Mouse (Mus musculus): ENCODE results near the gene Cdc37l1. TPM values are rescaled to one million over a fixed set of nuclear protein-coding genes. Genes with fewer than 3 reads are reported as not detected.

Cdc37l1 gene
- polyA plus RNA-seq, 1 experiment from 2014 or later = 45.5 TPM

- H3K4me1 ChIP-seq (ENCODE audit: control insufficient read depth, insufficient read depth, low read length) = peaks cover 14% of the 10 kb centered on the region
- H3K9me3 ChIP-seq (ENCODE audit: control insufficient read depth, low read length) = no peaks in the 10 kb centered on the region
- H3K27me3 ChIP-seq (ENCODE audit: control insufficient read depth, insufficient read depth, low read length) = peaks cover 3% of the 10 kb centered on the region; the same call in 1 of the 2 replicates
- 3% methylated on average over 11 of the region's 11 CpGs for WGBS
- no peak within 1 kb of the TSS for H3K4me3 ChIP-seq (ENCODE audit: low read depth, low read length)
- H3K27ac ChIP-seq (ENCODE audit: low read depth, low read length) = no peak within 1 kb of the TSS
- no peak within 1 kb of the TSS for H3K4me2 ChIP-seq
- no peaks in the 10 kb centered on the region for H3K36me3 ChIP-seq (ENCODE audit: control insufficient read depth, insufficient read depth, low read length)
- ATAC-seq (ENCODE audit: low FRiP score) (peak; percentile 62; the same call in 1 of the 2 replicates), DNase-seq (ENCODE audit: low spot score, missing footprints) (peak; percentile 89)
- H3K9ac ChIP-seq (ENCODE audit: low read length) = no peak within 1 kb of the TSS
These were observed 22.5 kb upstream of the Cdc37l1 start, which contains the start of gene 4430402I18Rik for GRCm38 (mm10) chr19:28967652-28968051. Gene 4430402I18Rik, minus strand, starts transcription at chr19:28967800.

DNA sequence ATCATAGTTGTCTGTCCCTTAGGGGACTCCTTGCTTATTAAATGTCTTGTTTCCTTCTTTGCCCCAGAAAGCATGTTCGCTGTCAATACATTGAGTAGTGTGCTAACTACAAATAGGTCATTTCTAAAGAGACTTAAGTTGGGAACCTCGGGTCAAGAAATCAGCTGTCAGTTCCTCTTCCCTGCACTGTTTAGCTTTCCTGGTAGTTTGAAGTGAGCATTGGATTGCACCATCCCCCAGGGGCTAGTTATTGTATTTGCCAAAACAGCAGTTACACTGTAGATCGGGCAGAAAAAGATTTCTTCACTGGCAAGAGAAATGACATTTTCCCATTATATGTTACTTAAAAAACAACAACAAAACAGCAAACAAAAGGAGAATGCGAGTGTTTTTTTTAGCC is 22.0 kb upstream of the Cdc37l1 start:
- ATAC-seq (ENCODE audit: low FRiP score) = no peak
- H3K9ac ChIP-seq (ENCODE audit: low read length) = no peak overlapping the region
- H3K4me3 ChIP-seq (ENCODE audit: low read depth, low read length) = no peak overlapping the region
- no peak overlapping the region for H3K4me2 ChIP-seq
- H3K27ac ChIP-seq (ENCODE audit: low read depth, low read length) = no peak overlapping the region
- no peaks in the 10 kb centered on the region for H3K36me3 ChIP-seq (ENCODE audit: control insufficient read depth, insufficient read depth, low read length)
- no peaks in the 10 kb centered on the region for H3K9me3 ChIP-seq (ENCODE audit: control insufficient read depth, low read length)
- no peak for DNase-seq (ENCODE audit: low spot score, missing footprints)
- H3K4me1 ChIP-seq (ENCODE audit: control insufficient read depth, insufficient read depth, low read length) = peaks cover 14% of the 10 kb centered on the region
- H3K27me3 ChIP-seq (ENCODE audit: control insufficient read depth, insufficient read depth, low read length) = peaks cover 3% of the 10 kb centered on the region; the same call in 1 of the 2 replicates
- WGBS = 70% methylated on average over 4 of the region's 4 CpGs

DNA sequence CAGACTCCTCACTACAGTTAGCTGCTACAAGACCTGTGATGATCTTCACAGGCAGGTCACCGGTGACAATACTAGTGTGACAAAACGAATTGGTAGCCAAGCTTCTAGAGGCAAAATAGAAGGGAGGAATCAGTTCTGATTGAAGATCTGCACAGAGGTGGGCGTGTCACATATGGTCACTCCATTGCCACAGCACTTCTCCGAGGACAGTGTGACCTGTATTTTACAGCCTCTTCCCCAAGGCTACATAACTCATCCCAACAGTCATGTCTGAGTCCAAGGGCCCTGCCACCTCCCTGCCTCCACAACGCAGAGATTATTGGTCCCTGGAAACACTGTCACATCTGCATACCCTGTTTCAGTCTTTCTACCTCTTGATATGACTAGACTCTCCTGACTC is 20.9 kb upstream of the Cdc37l1 start:
- ATAC-seq (ENCODE audit: low FRiP score) = no peak
- DNase-seq (ENCODE audit: low spot score, missing footprints) = no peak
- no peak overlapping the region for H3K27ac ChIP-seq (ENCODE audit: low read depth, low read length)
- peaks cover 7% of the 10 kb centered on the region for H3K27me3 ChIP-seq (ENCODE audit: control insufficient read depth, insufficient read depth, low read length)
- H3K4me1 ChIP-seq (ENCODE audit: control insufficient read depth, insufficient read depth, low read length) = peaks cover 14% of the 10 kb centered on the region
- no peak overlapping the region for H3K4me2 ChIP-seq
- H3K36me3 ChIP-seq (ENCODE audit: control insufficient read depth, insufficient read depth, low read length) = no peaks in the 10 kb centered on the region
- no peak overlapping the region for H3K4me3 ChIP-seq (ENCODE audit: low read depth, low read length)
- WGBS = 89% methylated on average over 5 of the region's 5 CpGs
- no peak overlapping the region for H3K9ac ChIP-seq (ENCODE audit: low read length)
- no peaks in the 10 kb centered on the region for H3K9me3 ChIP-seq (ENCODE audit: control insufficient read depth, low read length)

DNA sequence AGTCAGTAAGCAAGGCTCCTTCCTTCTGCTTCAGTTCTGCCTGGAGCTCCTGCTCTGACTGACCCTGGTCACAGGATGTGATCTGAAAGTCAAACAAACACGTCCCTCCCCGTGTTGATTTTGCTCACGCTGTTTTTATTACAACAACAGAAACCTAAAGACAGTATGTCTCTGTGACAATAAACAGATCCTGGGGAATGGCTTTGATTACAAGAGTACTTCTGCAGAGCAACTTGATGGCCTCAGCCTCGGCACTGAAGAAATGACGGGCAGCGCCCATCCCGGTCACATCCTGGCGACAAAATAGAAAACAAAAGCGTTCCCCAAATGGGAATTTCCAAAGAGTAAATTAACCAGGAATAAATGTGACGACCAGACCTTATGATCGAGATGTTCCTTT is 19.9 kb upstream of the Cdc37l1 start:
- DNase-seq (ENCODE audit: low spot score, missing footprints) = no peak
- WGBS = 76% methylated on average over 11 of the region's 11 CpGs
- peaks cover 11% of the 10 kb centered on the region for H3K4me1 ChIP-seq (ENCODE audit: control insufficient read depth, insufficient read depth, low read length)
- no peak overlapping the region for H3K4me3 ChIP-seq (ENCODE audit: low read depth, low read length)
- H3K4me2 ChIP-seq = no peak overlapping the region
- no peak for ATAC-seq (ENCODE audit: low FRiP score)
- H3K36me3 ChIP-seq (ENCODE audit: control insufficient read depth, insufficient read depth, low read length) = no peaks in the 10 kb centered on the region
- no peak overlapping the region for H3K9ac ChIP-seq (ENCODE audit: low read length)
- no peaks in the 10 kb centered on the region for H3K9me3 ChIP-seq (ENCODE audit: control insufficient read depth, low read length)
- no peak overlapping the region for H3K27ac ChIP-seq (ENCODE audit: low read depth, low read length)
- peaks cover 10% of the 10 kb centered on the region for H3K27me3 ChIP-seq (ENCODE audit: control insufficient read depth, insufficient read depth, low read length)

- H3K4me2 ChIP-seq = peak overlapping the region; percentile 56
- peak overlapping the region; percentile 28 for H3K4me3 ChIP-seq (ENCODE audit: low read depth, low read length)
- DNase-seq (ENCODE audit: low spot score, missing footprints) (peak; percentile 94), ATAC-seq (ENCODE audit: low FRiP score) (peak; percentile 81)
- H3K4me1 ChIP-seq (ENCODE audit: control insufficient read depth, insufficient read depth, low read length) = 0 out of 2 replicates have a peak, but pooled peaks cover 3% of the 10 kb centered on the region
- H3K27me3 ChIP-seq (ENCODE audit: control insufficient read depth, insufficient read depth, low read length) = peaks cover 7% of the 10 kb centered on the region
- H3K36me3 ChIP-seq (ENCODE audit: control insufficient read depth, insufficient read depth, low read length) = no peaks in the 10 kb centered on the region
- H3K9me3 ChIP-seq (ENCODE audit: control insufficient read depth, low read length) = no peaks in the 10 kb centered on the region
- H3K27ac ChIP-seq (ENCODE audit: low read depth, low read length) = no peak overlapping the region
- H3K9ac ChIP-seq (ENCODE audit: low read length) = peak overlapping the region; percentile 40; the same call in 1 of the 2 replicates
- WGBS = 17% methylated on average over 35 of the region's 35 CpGs
These were observed 15.1 kb upstream of the Cdc37l1 start for GRCm38 (mm10) chr19:28974862-28975611.

GRCm38 (mm10) chr19:28982617-28983016 is 7.5 kb upstream of the Cdc37l1 start:
- H3K4me2 ChIP-seq = no peak overlapping the region
- 85% methylated on average over 7 of the region's 7 CpGs for WGBS
- H3K36me3 ChIP-seq (ENCODE audit: control insufficient read depth, insufficient read depth, low read length) = no peaks in the 10 kb centered on the region
- H3K27ac ChIP-seq (ENCODE audit: low read depth, low read length) = no peak overlapping the region
- H3K4me1 ChIP-seq (ENCODE audit: control insufficient read depth, insufficient read depth, low read length) = no peaks in the 10 kb centered on the region
- no peak overlapping the region for H3K4me3 ChIP-seq (ENCODE audit: low read depth, low read length)
- no peak for ATAC-seq (ENCODE audit: low FRiP score)
- DNase-seq (ENCODE audit: low spot score, missing footprints) = no peak
- no peak overlapping the region for H3K9ac ChIP-seq (ENCODE audit: low read length)
- H3K27me3 ChIP-seq (ENCODE audit: control insufficient read depth, insufficient read depth, low read length) = no peaks in the 10 kb centered on the region
- no peaks in the 10 kb centered on the region for H3K9me3 ChIP-seq (ENCODE audit: control insufficient read depth, low read length)

- H3K4me2 ChIP-seq = peak overlapping the region; percentile 71
- peak overlapping the region; percentile 89 for H3K4me3 ChIP-seq (ENCODE audit: low read depth, low read length)
- H3K4me1 ChIP-seq (ENCODE audit: control insufficient read depth, insufficient read depth, low read length) = peaks cover 7% of the 10 kb centered on the region
- H3K36me3 ChIP-seq (ENCODE audit: control insufficient read depth, insufficient read depth, low read length) = no peaks in the 10 kb centered on the region; the same call in 1 of the 2 replicates
- WGBS = 74% methylated on average over 8 of the region's 8 CpGs
- H3K9me3 ChIP-seq (ENCODE audit: control insufficient read depth, low read length) = no peaks in the 10 kb centered on the region
- no peak overlapping the region for H3K27ac ChIP-seq (ENCODE audit: low read depth, low read length)
- H3K27me3 ChIP-seq (ENCODE audit: control insufficient read depth, insufficient read depth, low read length) = no peaks in the 10 kb centered on the region
- ATAC-seq (ENCODE audit: low FRiP score) (no peak), DNase-seq (ENCODE audit: low spot score, missing footprints) (no peak)
- peak overlapping the region; percentile 90 for H3K9ac ChIP-seq (ENCODE audit: low read length)
These were observed 637 bp upstream of the Cdc37l1 start for GRCm38 (mm10) chr19:28989515-28989914.

DNA sequence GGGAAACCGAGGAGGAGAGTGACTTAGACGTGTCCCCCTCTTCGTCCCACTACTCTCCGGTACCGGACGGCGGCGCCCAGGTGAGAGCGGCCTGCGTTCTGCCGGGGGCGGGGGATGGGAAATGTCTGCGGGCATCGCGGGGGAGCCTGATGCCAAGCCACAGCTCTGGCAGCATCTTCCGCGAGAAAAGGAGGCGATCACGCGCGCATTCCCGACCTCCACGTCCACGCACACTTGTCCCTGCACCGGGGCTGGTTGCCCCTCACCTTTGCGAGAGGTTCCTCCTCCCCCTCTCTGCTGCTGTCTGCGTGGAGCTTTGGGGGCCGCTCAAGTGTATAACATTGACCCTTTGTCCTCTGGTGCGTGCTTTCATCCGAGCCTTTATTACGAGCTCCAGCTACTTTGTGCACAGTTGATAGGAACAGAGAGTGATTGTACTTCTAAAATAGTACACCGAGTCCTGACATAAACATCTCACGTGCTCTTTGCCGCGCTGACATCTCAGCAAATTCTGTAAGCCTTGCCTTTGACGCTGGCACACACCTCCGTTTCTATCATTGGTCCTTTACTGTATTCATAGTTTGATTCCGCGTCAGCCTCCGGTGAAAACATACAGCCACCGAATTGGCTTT is 554 bp downstream of the Cdc37l1 start:
- H3K27ac ChIP-seq (ENCODE audit: low read depth, low read length) = peak overlapping the region; percentile 38; the same call in 1 of the 2 replicates
- no peaks in the 10 kb centered on the region for H3K9me3 ChIP-seq (ENCODE audit: control insufficient read depth, low read length)
- peaks cover 5% of the 10 kb centered on the region; the same call in 1 of the 2 replicates for H3K36me3 ChIP-seq (ENCODE audit: control insufficient read depth, insufficient read depth, low read length)
- ATAC-seq (ENCODE audit: low FRiP score) (peak; percentile 76), DNase-seq (ENCODE audit: low spot score, missing footprints) (no peak)
- peak overlapping the region; percentile 90 for H3K9ac ChIP-seq (ENCODE audit: low read length)
- H3K4me2 ChIP-seq = peak overlapping the region; percentile 71
- no peaks in the 10 kb centered on the region for H3K27me3 ChIP-seq (ENCODE audit: control insufficient read depth, insufficient read depth, low read length)
- peaks cover 7% of the 10 kb centered on the region for H3K4me1 ChIP-seq (ENCODE audit: control insufficient read depth, insufficient read depth, low read length)
- peak overlapping the region; percentile 89 for H3K4me3 ChIP-seq (ENCODE audit: low read depth, low read length)
- WGBS = 1% methylated on average over 33 of the region's 41 CpGs

DNA sequence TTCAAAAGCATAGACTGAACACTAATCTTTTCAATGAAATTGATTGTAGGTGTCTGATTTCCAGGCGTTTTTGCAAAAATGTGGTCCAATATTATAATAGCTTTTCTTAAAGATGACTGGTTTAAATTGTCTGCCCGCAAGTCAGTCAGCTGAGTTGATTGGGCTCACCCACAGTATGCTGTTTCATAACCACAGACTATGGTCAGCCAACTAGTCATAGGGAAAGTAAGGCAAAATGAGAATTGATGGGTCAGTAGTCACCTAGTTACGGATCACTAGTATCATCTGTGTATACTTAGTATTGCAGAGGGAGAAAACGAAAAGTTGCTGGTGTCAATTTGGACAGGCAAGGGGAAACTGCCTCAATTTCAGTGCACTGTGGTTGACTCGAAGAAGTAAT is 1.2 kb downstream of the Cdc37l1 start:
- no peaks in the 10 kb centered on the region for H3K27me3 ChIP-seq (ENCODE audit: control insufficient read depth, insufficient read depth, low read length)
- peak overlapping the region; percentile 90; the same call in 1 of the 2 replicates for H3K9ac ChIP-seq (ENCODE audit: low read length)
- H3K4me2 ChIP-seq = peak overlapping the region; percentile 71
- WGBS = 72% methylated on average over 5 of the region's 5 CpGs
- H3K36me3 ChIP-seq (ENCODE audit: control insufficient read depth, insufficient read depth, low read length) = peaks cover 5% of the 10 kb centered on the region; the same call in 1 of the 2 replicates
- peak overlapping the region; percentile 89 for H3K4me3 ChIP-seq (ENCODE audit: low read depth, low read length)
- peaks cover 7% of the 10 kb centered on the region for H3K4me1 ChIP-seq (ENCODE audit: control insufficient read depth, insufficient read depth, low read length)
- ATAC-seq (ENCODE audit: low FRiP score) = no peak
- H3K9me3 ChIP-seq (ENCODE audit: control insufficient read depth, low read length) = no peaks in the 10 kb centered on the region
- H3K27ac ChIP-seq (ENCODE audit: low read depth, low read length) = no peak overlapping the region
- no peak for DNase-seq (ENCODE audit: low spot score, missing footprints)

Data from midbrain, embryonic 11.5 days (tissue).